Mouse (Mus musculus): ENCODE data around the gene Gm37240.

Gene Gm37240

DNA sequence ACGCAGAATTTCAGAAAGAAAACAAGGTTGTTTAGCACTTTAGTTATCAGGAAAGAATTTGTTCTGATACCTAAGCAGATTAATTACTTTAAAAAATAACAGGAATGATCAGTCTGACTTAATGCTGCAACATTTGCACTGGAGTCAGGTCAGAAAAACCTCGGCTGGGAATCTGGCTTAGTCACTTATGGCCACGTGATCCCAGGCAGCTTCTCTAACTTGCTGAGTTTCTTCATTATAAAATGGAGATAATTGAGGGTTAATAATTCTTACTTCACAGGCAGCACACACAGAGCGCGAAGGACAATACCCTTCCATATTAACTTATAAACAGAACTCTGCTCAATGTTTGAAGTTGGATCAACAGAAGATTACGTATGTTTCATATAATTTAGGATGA lies 1350.3 kb downstream of the Gm37240 start:
- no peak for DNase-seq

DNA sequence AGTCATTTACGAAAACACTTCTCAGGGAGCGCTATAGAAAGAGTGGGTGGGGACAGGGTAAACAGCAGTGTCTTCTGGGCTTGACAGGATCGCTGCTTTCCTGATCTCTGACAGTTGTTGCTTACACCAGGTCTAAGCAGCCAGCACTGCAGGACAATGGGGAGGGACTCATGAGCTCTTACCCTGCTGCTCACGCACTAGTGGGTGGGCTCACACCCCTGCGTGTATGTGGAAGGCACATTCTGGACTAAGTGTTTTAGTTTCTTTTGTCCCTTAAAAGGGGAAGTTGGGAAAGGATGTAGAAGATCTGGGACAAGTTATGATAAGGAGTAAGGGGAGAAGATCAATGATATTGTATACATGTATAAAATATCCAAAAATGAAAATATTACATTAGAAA lies 1354.1 kb downstream of the Gm37240 start:
- no peak for DNase-seq

DNA sequence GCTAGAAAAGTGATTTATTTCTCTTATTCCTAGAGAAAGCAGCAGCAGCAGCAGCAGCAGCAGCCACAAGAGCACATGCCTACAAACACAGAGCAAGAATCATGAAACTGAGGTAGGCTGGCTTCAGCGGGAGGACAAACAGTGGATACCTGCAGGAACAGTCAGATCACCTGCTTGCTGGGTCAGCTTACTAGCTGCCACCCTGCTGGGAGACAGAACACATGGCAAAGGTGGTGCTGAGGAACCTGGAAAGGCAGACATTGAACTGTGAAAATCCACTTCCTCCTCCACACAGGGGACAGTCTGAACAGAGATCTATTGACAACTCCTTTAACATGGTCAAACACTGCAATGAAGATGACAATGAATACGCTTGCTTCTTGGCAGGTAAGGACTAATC lies 1358.3 kb downstream of the Gm37240 start:
- peak; percentile 39 for DNase-seq

DNA sequence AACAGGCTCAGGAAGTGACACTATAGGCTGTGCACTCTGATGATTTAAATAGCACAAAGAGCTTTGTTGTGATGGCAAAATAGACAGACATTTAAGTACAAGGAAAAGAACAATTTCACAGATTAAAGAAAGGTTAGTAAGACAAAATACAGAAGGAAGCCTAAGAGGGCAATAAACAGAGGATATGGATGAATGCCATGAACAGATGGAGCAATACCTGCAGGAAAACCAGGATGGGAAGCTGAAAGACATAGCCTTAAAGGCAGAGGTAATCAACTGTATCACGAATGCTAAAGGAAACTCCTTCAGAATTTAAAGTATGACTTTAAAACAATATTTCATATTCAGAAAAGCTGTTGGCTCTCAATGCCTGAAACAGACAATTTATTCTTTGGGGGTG lies 1362.4 kb downstream of the Gm37240 start:
- DNase-seq: no peak

DNA sequence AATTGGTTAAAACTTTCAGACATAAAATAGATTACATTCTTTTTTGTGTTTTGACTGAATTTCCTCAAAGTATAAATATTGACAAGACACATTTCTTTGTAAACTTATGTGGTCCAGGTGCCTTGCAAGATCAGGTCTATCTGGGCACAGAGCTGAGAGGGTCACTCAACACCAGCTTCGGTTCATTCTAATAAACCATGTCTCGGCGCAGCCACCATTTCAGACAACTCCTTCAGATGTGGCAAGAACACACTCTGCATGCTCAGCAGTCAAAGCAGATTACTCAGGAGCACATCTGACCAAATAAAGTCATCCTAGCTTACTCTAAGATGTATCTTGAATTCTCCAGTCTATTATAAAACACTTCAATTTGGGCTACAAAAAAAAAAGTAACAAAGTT lies 1371.2 kb downstream of the Gm37240 start:
- no peak for DNase-seq

DNA sequence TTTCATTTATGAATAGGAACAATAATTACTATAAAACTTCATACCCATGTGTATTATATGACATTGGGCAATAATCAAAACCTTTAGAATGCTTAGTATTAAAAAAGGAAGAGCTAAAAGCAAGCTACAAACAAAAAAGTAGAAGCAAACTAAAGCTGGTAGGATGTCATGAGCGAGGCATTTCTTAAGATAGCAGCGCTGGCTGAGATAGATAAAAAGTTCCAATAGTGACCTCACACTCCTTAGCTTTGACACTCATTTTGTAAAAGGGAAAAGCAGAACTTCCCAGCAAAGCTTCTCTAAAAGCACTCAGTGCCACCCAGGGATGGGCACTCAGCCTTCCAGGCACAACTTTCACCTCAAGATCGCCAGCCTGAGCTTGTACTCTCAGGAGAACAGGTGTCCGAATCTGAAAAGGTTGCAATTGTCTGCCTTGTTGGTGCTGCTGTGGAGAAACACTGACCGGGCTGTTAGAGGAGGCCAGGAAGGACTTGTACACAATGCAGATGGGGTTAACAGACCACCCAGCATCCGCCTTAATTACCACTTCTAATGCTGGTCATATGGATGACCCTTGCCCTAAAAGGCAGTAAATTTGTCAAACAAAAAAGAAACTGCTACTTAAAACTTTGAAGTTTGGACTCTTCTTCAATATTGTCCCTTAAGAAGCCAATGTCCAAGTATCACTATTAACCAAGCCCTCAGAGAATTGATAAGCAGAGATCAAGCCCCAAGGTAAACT lies 1374.4 kb downstream of the Gm37240 start:
- no peak for DNase-seq

DNA sequence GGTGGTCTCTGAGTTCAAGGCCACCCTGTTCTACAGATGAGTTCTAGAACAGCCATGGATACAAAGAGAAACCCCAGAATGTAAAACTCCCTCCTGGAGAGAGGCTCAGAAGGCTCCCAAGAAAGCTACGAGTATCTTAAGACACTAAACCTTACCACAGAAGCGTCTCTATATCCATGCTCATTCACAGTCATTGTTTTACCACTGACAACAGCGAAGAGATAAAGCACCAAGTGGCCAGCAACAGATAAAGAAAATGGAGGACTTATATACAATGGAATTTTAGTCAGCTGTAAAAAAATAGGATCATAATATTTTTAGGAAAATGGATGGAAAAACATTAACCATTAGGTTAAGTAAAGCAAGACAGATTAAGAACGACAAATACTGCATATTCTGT lies 1382.1 kb downstream of the Gm37240 start:
- no peak for DNase-seq

DNA sequence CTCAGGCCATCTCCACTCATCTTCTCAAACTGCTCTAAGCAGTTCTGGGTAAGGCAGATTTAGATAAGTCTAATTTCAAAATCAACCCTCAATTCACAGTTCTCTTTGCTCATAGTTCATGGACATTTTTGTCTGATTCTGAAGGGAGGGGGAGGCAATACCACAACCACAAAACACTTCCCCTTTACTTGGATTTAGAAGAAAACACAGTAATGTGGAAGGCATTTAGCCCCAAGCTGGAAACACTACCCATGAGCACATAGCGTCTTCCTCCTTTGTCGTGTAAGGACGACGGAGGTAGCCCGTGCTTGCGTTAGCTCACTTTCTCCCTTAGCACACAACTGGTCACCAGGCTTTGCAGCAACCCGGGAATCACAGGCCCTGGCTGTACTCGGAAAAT lies 1383.0 kb downstream of the Gm37240 start:
- DNase-seq: no peak

DNA sequence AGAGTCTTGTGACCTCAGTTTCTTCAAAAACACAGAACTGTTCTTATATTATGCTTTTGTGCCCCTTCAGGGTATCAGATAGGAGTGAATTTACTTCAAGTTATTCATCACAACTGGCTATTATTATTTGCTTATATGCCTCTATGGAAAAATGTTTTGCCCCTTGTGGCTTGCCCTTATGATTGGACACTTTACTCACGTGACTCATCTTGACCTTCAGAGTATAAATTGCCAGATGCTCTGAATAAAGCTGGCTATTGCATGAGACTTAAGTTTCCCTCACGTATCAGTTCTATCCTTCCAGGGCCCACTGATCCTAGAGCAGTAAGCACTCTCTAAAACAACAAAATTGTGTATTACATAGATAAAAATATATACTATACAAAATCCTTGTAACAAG lies 1385.2 kb downstream of the Gm37240 start:
- DNase-seq: no peak

DNA sequence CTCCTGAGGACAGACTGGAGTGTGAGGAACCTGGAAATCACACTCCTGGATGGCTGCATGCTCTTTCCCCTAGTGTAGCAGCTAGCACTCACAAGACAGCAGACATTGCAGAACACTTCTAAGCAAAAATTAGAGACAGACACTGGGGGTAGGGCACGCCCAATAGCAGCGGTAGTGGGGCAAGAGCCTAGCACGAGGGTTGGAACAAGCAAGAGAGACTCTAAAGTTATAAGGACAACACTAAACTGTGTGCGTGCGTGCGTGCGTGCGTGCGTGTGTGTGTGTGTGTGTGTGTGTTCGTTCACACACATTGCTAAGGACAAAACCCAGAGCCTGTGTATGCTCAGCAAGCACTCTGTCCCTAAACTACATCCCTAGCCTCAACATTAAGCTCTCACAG lies 1386.8 kb downstream of the Gm37240 start:
- DNase-seq: no peak

DNA sequence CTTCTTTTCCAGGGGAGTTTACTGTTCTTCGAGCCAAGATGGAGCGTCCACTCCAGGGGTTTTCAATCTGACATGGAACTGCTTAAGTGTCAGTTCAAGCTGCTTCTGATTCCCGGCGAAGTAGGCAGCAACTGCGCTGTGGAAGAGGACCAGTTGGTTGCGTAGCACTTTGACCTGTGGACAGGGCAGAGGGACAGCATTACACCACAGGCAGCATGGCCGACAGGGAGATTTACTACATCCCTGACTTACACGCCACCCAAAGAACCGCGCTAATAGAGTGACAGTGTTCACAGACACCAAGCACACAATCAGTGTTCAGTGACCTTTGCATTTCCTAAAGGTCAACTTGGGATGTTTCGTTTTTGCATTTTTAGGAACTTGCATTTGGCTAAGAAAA lies 1389.6 kb downstream of the Gm37240 start:
- no peak for DNase-seq

DNA sequence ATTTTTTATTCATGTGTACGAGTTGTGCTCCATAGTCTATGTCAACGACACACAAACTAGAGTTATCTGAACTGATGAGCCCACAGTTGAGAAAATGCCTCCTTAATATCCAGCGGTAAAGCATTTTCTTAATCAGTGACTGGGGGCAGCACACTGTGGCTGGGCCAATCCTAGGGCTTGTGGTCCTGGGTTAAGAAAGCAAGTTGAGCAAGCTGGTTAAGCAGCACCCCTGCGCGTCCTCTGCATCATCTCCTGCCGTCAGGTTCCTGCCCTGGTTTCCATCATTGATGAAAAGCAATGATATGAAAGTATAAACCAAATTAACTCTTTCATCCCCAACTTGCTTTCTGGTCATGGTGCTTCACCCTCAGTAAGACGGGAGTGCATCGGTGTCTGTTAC lies 1394.7 kb downstream of the Gm37240 start:
- no peak for DNase-seq

DNA sequence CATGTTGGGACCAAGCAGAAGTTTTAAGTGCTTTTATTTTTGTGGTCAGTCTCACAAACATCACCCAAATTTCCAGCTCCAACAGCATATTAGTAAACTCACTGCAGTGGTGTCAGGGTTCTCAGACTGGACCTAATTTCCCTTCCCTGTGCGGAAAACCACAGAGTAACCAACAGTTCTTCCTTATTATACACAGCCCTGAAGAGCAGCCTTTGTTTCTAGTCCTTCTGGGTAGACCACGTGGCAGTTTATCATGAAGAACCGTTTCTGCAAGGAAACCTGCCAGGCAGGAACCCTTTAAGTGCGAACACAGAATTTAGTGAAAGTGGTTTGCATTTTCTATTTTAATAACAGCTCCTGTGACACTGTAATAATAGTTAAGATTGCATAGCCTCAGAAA lies 1395.2 kb downstream of the Gm37240 start:
- no peak for DNase-seq

DNA sequence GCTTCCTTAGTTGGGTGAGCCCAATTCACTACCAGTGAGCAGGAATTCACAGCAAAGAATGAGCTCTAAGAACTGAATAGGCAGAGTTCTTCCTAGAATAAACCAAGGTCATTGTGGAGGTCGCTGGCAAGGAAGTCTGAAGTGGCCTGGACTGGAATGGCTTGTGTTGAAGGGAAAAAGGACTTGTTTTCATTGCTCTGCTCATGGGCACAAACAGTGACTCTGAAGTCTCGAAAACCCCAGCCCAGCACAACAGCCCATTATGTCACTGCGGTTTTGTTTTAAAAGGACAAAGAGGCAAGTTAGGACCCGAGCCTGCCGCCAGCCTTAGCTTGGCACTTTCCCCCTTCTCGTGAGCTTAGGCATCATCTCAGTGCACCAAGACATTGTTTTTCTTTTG lies 1398.6 kb downstream of the Gm37240 start:
- DNase-seq: peak; percentile 37

DNA sequence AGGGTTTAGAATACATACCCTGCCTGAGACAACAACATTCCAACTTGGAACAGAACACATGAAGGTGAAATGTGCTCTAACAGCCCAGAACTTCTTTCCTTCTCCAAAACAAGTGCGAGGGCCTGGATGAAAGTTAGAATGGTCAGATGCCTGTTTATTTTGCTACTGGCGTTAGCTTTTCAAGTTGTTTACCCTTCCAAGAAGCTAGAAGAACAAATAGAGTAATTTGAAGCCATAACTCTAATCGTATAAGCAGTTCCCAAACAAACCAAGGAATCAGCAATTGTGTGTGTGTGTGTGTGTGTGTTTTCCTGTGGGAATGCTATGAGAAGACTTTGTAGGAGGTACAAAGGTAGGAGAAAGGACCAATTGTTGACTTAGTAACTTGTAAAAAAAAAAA lies 1402.4 kb downstream of the Gm37240 start:
- DNase-seq: no peak

DNA sequence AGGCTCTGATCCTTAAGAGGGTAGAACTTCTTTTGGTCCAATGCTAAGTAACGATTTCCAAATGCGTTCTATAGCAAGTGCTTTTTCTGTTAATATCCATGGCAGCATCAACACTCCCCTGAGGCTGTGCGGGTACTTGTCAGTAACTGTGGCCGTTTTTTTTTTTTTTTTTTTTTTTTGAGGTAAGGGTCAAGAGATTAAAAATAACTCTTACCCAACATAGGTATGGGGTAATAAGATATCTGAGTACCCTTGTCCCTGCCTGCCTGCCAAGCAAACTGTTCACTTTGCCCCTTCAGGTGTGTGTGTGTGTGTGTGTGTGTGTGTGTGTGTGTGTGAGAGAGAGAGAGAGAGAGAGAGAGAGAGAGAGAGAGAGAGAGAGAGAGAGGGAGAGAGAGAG lies 1403.0 kb downstream of the Gm37240 start:
- no peak for DNase-seq

DNA sequence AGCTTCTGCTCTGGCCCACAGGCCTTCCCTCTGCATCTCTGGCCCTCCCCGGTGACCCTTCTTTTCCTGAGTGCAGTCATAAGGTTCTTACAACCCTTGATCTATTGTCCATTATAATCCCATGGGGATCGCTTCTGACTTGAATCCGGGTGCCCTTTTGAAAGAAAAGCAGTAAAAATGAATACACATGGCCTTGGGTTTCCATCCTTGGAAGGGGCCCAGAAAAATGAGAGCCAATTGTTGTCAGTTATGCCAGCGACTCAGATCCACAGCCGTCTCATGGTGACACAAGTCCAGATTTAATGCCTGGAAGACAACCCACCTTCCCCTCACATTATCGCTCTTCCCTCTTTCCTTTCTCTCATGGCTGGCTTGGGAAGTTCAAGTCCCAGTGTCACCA lies 1405.2 kb downstream of the Gm37240 start:
- DNase-seq: no peak

DNA sequence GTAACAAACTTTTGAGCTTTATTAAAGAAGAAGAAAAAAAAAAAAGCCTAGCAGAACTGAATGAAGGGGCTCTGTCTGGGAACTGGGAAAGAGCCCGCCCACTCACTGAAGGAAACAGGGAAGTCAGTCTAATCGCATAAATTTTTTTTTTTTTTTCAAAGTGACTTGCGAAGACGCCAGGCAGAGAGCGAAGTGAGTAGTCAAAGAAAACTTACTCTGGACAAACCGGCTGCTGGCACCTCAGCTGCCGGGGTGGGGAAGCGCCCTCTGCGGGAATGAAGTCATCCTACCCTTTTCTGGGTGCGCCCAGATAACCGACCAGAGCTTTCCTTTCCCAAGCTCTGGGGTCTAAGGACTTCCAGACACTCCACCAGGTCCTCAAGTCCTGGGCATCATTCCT lies 1406.2 kb downstream of the Gm37240 start:
- peak; percentile 21 for DNase-seq

DNA sequence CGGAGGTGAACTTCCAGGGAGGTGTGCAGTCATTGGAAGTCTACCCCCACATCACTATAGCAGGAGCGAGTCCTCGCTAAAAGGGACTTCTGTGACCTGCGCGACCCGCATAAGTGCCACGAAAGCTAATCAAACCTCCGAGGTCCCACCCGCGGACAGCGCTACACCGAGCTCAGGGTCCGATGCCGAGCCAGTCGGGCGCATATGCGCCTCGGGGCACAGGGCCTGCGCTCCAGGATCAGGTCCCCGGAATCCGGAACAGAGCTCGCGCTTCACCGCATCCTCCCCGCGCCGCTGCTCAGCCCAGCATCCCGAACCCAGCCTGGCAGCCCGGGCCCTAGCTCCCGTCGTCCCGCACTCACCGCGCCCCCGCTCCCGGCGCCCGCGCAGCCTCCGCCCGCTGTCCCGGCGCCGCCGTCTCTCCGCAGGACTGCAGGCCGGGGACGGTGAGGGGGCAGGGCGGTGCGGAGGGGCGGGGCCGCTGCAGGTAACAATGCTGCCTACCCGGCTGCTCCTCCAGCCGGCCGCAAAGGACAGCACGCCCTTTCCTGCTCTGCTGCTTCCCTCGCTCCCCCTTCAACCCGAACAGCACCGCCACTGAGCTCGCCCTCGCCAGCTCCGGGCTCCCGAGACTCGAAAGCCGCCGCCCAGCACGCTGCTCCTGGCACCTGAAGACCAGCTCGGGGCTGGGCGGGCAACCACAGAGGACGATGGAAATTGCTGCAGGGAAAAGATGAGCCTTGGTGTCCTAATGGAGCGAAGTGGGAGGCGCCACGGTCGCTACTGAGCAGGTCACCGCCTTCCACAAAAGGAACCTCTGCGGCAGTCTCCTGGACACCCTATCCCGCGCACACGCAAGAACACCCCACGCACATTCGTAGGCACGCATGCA lies 1407.1 kb downstream of the Gm37240 start, which contains the start of gene Fhdc1:
Fhdc1 (minus strand) TSS at position 424 of the 892 bp plus-strand sequence.
- DNase-seq: peak; percentile 73

DNA sequence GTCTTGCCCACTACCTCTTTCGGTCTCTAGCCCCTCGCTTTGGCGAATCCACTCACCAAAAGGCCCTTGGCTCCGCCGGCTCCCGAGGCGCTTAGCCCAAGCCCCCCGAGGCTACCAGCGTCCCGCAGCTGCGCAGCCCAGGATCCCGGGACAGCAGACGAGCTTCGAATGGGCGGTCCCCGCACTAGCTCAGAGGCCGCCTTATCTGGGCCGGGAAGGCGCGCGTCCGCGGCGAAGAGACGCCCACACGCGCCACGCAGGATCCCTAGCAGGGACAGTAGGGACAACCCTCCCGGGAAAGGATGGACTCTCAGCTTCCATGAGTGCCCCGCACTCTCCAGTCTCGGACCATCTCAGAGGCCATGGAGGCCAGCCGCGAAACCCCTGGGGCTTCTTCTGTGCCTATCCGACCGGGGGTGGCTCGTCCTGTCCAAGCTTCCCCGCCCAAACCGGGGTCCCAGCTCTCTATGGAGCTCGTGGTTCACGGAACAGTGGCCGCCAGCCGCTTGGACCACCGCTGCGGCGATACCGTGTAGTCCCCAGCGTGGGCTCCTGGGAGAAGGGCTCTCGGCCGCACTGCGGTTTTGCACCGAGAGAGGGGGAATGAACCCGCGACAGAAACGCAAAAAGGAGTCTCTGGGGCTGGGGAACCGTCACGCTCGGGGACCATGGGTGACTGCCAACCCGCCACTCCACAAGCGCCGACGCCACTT lies 1407.9 kb downstream of the Gm37240 start:
- DNase-seq: peak; percentile 50

DNA sequence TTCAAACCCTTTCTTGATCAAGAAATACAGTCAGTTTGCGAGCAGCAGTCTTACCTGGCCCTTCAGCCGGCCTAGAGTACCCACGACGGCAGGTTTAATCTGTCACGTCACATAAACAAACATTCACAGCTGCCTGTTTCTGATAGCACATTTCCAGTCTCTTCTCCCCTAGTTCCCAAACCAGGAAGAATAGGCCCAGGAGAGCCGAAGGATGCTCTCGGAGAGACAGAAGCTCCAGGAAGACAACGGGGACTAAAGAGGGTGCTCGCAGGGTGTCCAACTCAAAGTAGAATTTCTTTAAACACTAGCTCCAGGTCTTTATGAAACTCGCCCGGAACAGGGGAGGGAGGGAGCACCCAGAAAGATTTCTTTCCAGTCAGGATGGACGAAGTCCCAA lies 1408.4 kb downstream of the Gm37240 start:
- DNase-seq: no peak

DNA sequence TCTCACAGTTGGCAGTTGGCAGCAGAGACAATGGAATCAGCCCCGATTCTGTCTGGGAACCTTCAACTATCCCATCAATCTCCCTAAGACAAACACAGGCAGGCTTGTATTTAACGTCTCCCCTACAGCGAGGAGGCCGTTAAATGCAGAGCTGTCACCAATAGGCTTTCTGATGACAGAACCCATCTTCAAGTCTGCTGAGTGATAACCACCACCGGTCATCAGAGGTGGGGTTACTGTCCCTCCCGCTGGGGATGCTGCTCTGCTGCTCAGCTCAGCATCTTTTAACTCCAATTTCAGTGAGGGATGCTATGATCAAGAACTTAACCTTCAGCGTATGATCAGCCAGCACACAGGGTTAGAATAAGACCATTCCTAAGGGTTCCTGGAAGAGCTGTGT lies 1409.1 kb downstream of the Gm37240 start:
- no peak for DNase-seq

DNA sequence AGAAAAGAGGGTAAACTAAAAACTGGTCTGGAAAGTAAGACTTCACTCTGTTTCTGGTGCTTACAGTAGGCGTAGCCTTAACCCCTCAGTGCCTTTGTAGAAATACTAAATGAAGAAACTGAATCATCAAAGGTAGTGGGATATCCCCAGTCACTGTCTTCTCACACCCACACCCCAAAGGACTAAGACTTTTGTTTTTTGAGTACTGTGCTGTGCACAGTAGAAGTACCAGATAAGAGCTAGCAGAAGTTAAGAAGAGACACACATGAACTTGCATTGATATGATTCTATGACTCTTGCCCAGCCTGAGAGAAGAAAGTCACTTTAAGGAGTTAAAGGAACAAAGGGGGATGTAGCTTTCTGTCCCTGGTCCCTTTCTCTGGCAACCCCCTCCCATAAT lies 1409.8 kb downstream of the Gm37240 start:
- no peak for DNase-seq
